Mouse (Mus musculus) C2C12 (cell line): ENCODE measurements around the gene Ksr2. TPM values are rescaled to one million over a fixed set of nuclear protein-coding genes. Genes with fewer than 3 reads are reported as not detected.
A peak's percentile ranks its signal among the peaks of the same experiment; 100 is the strongest.

Experiments
- H3K27me3 ChIP-seq: one replicate; pipeline ENCODE4 v1.6.1; 2011; ENCODE audit not compliant: control insufficient read depth, insufficient read depth, insufficient read length
- H3K36me3 ChIP-seq: one replicate; pipeline ENCODE4 v1.6.1; 2011; ENCODE audit not compliant: control insufficient read depth, insufficient read depth
- H3K4me3 ChIP-seq: one replicate; pipeline ENCODE4 v1.5.1; 2011; ENCODE audit warnings: mild to moderate bottlenecking, control low read depth; ENCODE audit not compliant: poor library complexity, insufficient read depth, severe bottlenecking
- H3K79me2 ChIP-seq: one replicate; pipeline ENCODE4 v1.6.1; 2011; ENCODE audit not compliant: control insufficient read depth, insufficient read depth
- H3K79me3 ChIP-seq: one replicate; pipeline ENCODE4 v1.6.1; 2011; ENCODE audit warnings: low read depth, control low read depth
- H3ac ChIP-seq: one replicate; pipeline ENCODE3; 2011; ENCODE audit warnings: low read depth; ENCODE audit not compliant: control insufficient read depth, insufficient read length
- CEBPB ChIP-seq: IDR thresholded peaks from one replicate; pipeline ENCODE4 v1.6.1; 2011; ENCODE audit warnings: low read depth, mild to moderate bottlenecking, control low read depth, moderate library complexity
- CTCF ChIP-seq: IDR thresholded peaks from one replicate; pipeline ENCODE4 v1.5.1; 2011; ENCODE audit not compliant: control insufficient read depth, insufficient read depth, insufficient read length
- FOSL1 ChIP-seq: IDR thresholded peaks from one replicate; pipeline ENCODE4 v1.8.0; 2011; ENCODE audit warnings: mild to moderate bottlenecking, low read length; ENCODE audit not compliant: poor library complexity, insufficient read depth, severe bottlenecking
- MAX ChIP-seq: IDR thresholded peaks from one replicate; pipeline ENCODE4 v1.6.1; 2011; ENCODE audit warnings: mild to moderate bottlenecking, control low read depth
- MYOD1 ChIP-seq: IDR thresholded peaks from one replicate; pipeline ENCODE4 v1.6.1; 2011; ENCODE audit warnings: low read depth; ENCODE audit not compliant: control insufficient read depth, insufficient read length
- MYOG ChIP-seq: IDR thresholded peaks from one replicate; pipeline ENCODE4 v1.6.1; 2011; ENCODE audit not compliant: control insufficient read depth, insufficient read length; ENCODE audit errors: extremely low read depth
- USF1 ChIP-seq: IDR thresholded peaks from one replicate; pipeline ENCODE4 v1.6.1; 2011; ENCODE audit warnings: low read depth, mild to moderate bottlenecking, control low read depth, moderate library complexity
- polyA plus RNA-seq: library from polyadenylated mRNA; unstranded; fragments of >200 nt; fragmentation: generic; extraction: Trizol; gene quantifications from one replicate; pipeline ENCODE4 v1.2.1, GENCODE M21; 2012; ENCODE audit warnings: missing spikeins

Ksr2 gene
- polyA plus RNA-seq, 1 experiment = 0.01 TPM

- TF ChIP-seq CTCF (no peak), MAX (no peak), CEBPB (no peak), FOSL1 (no peak), MYOD1 (no peak), MYOG (no peak), USF1 (no peak)
- Histone ChIP-seq H3K79me2 (no peaks in the 10 kb centered on the region), H3ac (no peak overlapping the region), H3K4me3 (no peak overlapping the region), H3K36me3 (no peaks in the 10 kb centered on the region), H3K79me3 (no peaks in the 10 kb centered on the region), H3K27me3 (no peaks in the 10 kb centered on the region)
Observed at GRCm38 (mm10) chr5:117803551-117803950, 389.8 kb downstream of the Ksr2 start.

GRCm38 (mm10) chr5:117810930-117811329, 397.1 kb downstream of the Ksr2 start:
- Histone ChIP-seq H3K79me2 (no peaks in the 10 kb centered on the region), H3K27me3 (peaks cover 3% of the 10 kb centered on the region), H3K36me3 (no peaks in the 10 kb centered on the region), H3ac (no peak overlapping the region), H3K4me3 (no peak overlapping the region), H3K79me3 (no peaks in the 10 kb centered on the region)
- TF ChIP-seq MYOG = no peak
- no peak for TF ChIP-seq CEBPB
- no peak for TF ChIP-seq MAX
- no peak for TF ChIP-seq USF1
- TF ChIP-seq CTCF = no peak
- TF ChIP-seq FOSL1 = no peak
- no peak for TF ChIP-seq MYOD1

- Histone ChIP-seq H3K79me3 (no peaks in the 10 kb centered on the region), H3K79me2 (no peaks in the 10 kb centered on the region), H3ac (no peak overlapping the region), H3K36me3 (no peaks in the 10 kb centered on the region), H3K4me3 (no peak overlapping the region), H3K27me3 (no peaks in the 10 kb centered on the region)
- TF ChIP-seq FOSL1 (no peak), MYOD1 (no peak), MYOG (no peak), MAX (no peak), CEBPB (no peak), USF1 (no peak), CTCF (no peak)
Observed at GRCm38 (mm10) chr5:117818800-117819199, 405.0 kb downstream of the Ksr2 start.

- Histone ChIP-seq H3K79me3 (no peaks in the 10 kb centered on the region), H3K36me3 (no peaks in the 10 kb centered on the region), H3ac (no peak overlapping the region), H3K27me3 (no peaks in the 10 kb centered on the region), H3K4me3 (no peak overlapping the region), H3K79me2 (no peaks in the 10 kb centered on the region)
- no peak for TF ChIP-seq MYOD1
- TF ChIP-seq MYOG = no peak
- no peak for TF ChIP-seq CTCF
- no peak for TF ChIP-seq CEBPB
- TF ChIP-seq MAX = no peak
- TF ChIP-seq FOSL1 = no peak
- no peak for TF ChIP-seq USF1
Observed at GRCm38 (mm10) chr5:117820445-117820844, 406.6 kb downstream of the Ksr2 start.

GRCm38 (mm10) chr5:117823811-117824210, 410.0 kb downstream of the Ksr2 start:
- H3K27me3 ChIP-seq = no peaks in the 10 kb centered on the region
- TF ChIP-seq CTCF (no peak), MYOD1 (no peak), USF1 (peak; percentile 43), FOSL1 (no peak)
- no peaks in the 10 kb centered on the region for H3K79me3 ChIP-seq
- no peaks in the 10 kb centered on the region for H3K36me3 ChIP-seq
- no peak overlapping the region for H3ac ChIP-seq
- H3K79me2 ChIP-seq = no peaks in the 10 kb centered on the region
- H3K4me3 ChIP-seq = no peak overlapping the region

- no peak overlapping the region for H3K4me3 ChIP-seq
- no peak for TF ChIP-seq FOSL1
- no peak for TF ChIP-seq CTCF
- TF ChIP-seq MYOD1 = no peak
- no peak for TF ChIP-seq MAX
- TF ChIP-seq MYOG = no peak
- TF ChIP-seq USF1 = no peak
- no peak for TF ChIP-seq CEBPB
- no peaks in the 10 kb centered on the region for H3K79me3 ChIP-seq
- no peaks in the 10 kb centered on the region for H3K79me2 ChIP-seq
- no peaks in the 10 kb centered on the region for H3K36me3 ChIP-seq
- H3K27me3 ChIP-seq = no peaks in the 10 kb centered on the region
- no peak overlapping the region for H3ac ChIP-seq
Observed at GRCm38 (mm10) chr5:117824486-117824885, 410.7 kb downstream of the Ksr2 start.

Other genes with a start within 250 kb of the Ksr2 start
- gene Pebp1, start 126.4 kb upstream of the Ksr2 start, polyA plus RNA-seq = 697 TPM
- 5.2 TPM for gene Vsig10, start 94.9 kb upstream of the Ksr2 start, polyA plus RNA-seq
- gene Wsb2, start 56.7 kb upstream of the Ksr2 start, polyA plus RNA-seq = 131 TPM
- gene Rfc5, start 25.0 kb upstream of the Ksr2 start, polyA plus RNA-seq = 54.8 TPM